Mouse (Mus musculus) limb, embryonic 14.5 days (tissue): Measurements from ENCODE around the gene Papln. TPM values are rescaled to one million over a fixed set of nuclear protein-coding genes. Genes with fewer than 3 reads are reported as not detected.

Source experiments
- ATAC-seq: fragments of 200-750 bp; cut with Nextera tagmentation; 2 replicates; pipeline ENCODE4 v1.8.0; 2017; ENCODE audit warnings: low read depth, moderate number of reproducible peaks, moderate TSS enrichment; ENCODE audit not compliant: low FRiP score
- DNase-seq: peaks from one replicate; pipeline ENCODE4 v3.0.0-alpha.2; 2015; ENCODE audit warnings: low spot score
- H3K27ac ChIP-seq: fragments of 300-500 bp; sonication (generic); replicated peaks from 2 replicates; pipeline ENCODE4 v1.5.1; 2014; ENCODE audit warnings: low read depth, mild to moderate bottlenecking, low read length, moderate library complexity, mixed read lengths
- H3K27me3 ChIP-seq: fragments of 300-500 bp; sonication (generic); 2 replicates; pipeline ENCODE4 v1.6.1; 2014; ENCODE audit warnings: low read length, mixed read lengths; ENCODE audit not compliant: control insufficient read depth, insufficient read depth
- H3K36me3 ChIP-seq: fragments of 300-500 bp; sonication (generic); 2 replicates; pipeline ENCODE4 v1.6.1; 2014; ENCODE audit warnings: mild to moderate bottlenecking, low read length, moderate library complexity, mixed read lengths; ENCODE audit not compliant: control insufficient read depth, insufficient read depth
- H3K4me1 ChIP-seq: fragments of 300-500 bp; sonication (generic); 2 replicates; pipeline ENCODE4 v1.6.1; 2014; ENCODE audit warnings: antibody characterized with exemption, low read length, mixed read lengths; ENCODE audit not compliant: control insufficient read depth, insufficient read depth
- H3K4me2 ChIP-seq: fragments of 300-500 bp; sonication (generic); replicated peaks from 2 replicates; pipeline ENCODE4 v1.6.1; 2014; ENCODE audit warnings: low read depth, mild to moderate bottlenecking, low read length, moderate library complexity; ENCODE audit not compliant: severe bottlenecking
- H3K4me3 ChIP-seq: fragments of 300-500 bp; sonication (generic); replicated peaks from 2 replicates; pipeline ENCODE4 v1.5.1; 2014; ENCODE audit warnings: low read length
- H3K9ac ChIP-seq: fragments of 300-500 bp; sonication (generic); 2 replicates; pipeline ENCODE4 v1.6.1; 2014; ENCODE audit warnings: mild to moderate bottlenecking, low read depth, low read length, moderate library complexity; ENCODE audit not compliant: severe bottlenecking
- H3K9me3 ChIP-seq: fragments of 300-500 bp; sonication (generic); 2 replicates; pipeline ENCODE4 v1.6.1; 2016; ENCODE audit warnings: low read length; ENCODE audit not compliant: control insufficient read depth
- POLR2A ChIP-seq: fragments of 200-500 bp; IDR thresholded peaks from 2 replicates; pipeline ENCODE4 v1.8.0; 2012; ENCODE audit warnings: inconsistent platforms, mild to moderate bottlenecking, moderate library complexity, borderline replicate concordance; ENCODE audit not compliant: insufficient read depth, insufficient read length; ENCODE audit errors: extremely low read depth
- WGBS: fragments of 180-500 bp; shearing (Covaris S2); extraction: QIAGEN DNeasy Blood & Tissue Kit; methylation state at CpG from one replicate; pipeline ENCODE4 v1.1.7; 2014; 5-methylcytosine and 5-hydroxymethylcytosine counted together
- polyA plus RNA-seq, 2 experiments: library from polyadenylated mRNA; depleted of rRNA in 1 of 2; stranded (reverse) in 1 of 2; unstranded in 1 of 2; fragments of >200 nt; fragmentation: Nextera tagmentation in 1 of 2; extraction: Ambion mirVana in 1 of 2; gene quantifications; 2 replicates each; pipeline versions ENCODE4 v1.2.1 to v1.2.3; 2012 to 2014

The Papln gene
- polyA plus RNA-seq, 2 experiments = 2.0 to 5.2 TPM

DNA sequence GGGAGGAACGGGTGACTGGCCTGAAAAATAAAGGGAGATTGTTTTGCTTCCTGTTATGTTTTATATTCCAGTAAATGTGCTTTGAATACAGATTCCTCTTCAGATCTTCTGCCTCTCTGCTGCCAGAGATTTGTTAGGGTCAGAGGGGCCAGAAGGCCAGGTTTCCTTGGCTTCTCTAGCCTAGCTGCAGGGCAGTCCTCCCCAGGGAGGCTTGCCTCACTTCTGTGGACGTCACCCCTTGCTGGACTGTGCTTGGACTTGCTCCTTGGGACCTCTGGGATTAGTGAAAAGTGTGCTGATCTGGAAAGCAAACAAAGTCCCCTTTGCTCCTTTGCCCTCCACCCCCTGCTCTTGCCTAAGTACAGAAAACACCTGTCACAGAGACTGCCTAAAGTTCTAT is 31.6 kb downstream of the Papln start:
- H3K27ac ChIP-seq = no peak overlapping the region
- TF ChIP-seq POLR2A = no peak
- ATAC-seq = no peak
- peaks cover 48% of the 10 kb centered on the region for H3K36me3 ChIP-seq
- H3K4me1 ChIP-seq = no peaks in the 10 kb centered on the region
- no peak overlapping the region for H3K9ac ChIP-seq
- WGBS = 66% methylated on average over 2 of the region's 2 CpGs
- H3K27me3 ChIP-seq = no peaks in the 10 kb centered on the region
- H3K4me3 ChIP-seq = no peak overlapping the region
- H3K9me3 ChIP-seq = no peaks in the 10 kb centered on the region
- no peak for DNase-seq
- no peak overlapping the region for H3K4me2 ChIP-seq

DNA sequence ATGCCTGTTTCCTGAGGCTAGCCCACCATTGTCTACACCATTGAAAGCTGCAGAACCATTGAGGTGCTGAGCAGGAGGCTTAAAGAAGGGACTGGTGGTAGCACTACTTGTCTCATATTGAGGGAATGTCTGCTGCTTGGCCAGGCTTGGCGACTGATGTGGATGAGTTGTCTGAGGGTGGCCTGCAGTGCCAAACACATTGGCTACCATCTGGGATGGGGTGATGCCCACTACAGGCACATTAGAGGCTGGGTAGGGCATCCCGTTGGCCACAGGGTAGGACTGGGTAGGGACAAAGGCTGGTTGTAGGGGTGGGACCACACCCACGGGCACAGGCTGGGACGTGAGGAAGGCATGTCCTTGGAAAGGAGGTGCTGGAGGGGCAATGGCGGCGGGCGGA is 32.2 kb downstream of the Papln start:
- no peak for ATAC-seq
- H3K9me3 ChIP-seq = no peaks in the 10 kb centered on the region
- H3K27ac ChIP-seq = no peak overlapping the region
- TF ChIP-seq POLR2A = no peak
- no peak overlapping the region for H3K9ac ChIP-seq
- DNase-seq = no peak
- no peak overlapping the region for H3K4me3 ChIP-seq
- H3K27me3 ChIP-seq = no peaks in the 10 kb centered on the region
- H3K4me2 ChIP-seq = no peak overlapping the region
- peaks cover 51% of the 10 kb centered on the region for H3K36me3 ChIP-seq
- H3K4me1 ChIP-seq = no peaks in the 10 kb centered on the region
- 95% methylated on average over 7 of the region's 7 CpGs for WGBS

DNA sequence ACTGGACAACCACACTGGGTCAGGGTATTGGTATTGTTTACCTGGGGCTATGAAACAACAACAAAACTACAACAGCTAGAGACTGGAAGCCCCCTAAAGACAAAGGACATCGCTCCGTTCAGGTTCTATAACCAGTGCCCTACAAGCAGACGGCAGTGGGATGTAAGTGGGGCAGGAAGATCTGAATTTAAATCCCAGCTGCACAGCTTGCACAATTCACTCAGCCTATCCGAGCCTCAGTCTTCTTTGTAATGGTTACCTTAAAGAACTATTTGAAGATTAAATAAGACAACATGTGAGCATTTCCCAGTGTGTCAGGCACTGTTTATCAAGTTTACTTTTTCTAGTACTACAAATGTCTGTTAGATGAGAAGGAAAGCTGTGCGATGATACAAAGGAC is 34.9 kb downstream of the Papln start:
- ATAC-seq (no peak), DNase-seq (no peak)
- Histone ChIP-seq H3K4me3 (no peak overlapping the region), H3K9me3 (no peaks in the 10 kb centered on the region), H3K27ac (no peak overlapping the region), H3K9ac (no peak overlapping the region), H3K27me3 (no peaks in the 10 kb centered on the region), H3K36me3 (peaks cover 63% of the 10 kb centered on the region), H3K4me1 (no peaks in the 10 kb centered on the region), H3K4me2 (no peak overlapping the region)
- TF ChIP-seq POLR2A = no peak
- 95% methylated on average over 5 of the region's 5 CpGs for WGBS

DNA sequence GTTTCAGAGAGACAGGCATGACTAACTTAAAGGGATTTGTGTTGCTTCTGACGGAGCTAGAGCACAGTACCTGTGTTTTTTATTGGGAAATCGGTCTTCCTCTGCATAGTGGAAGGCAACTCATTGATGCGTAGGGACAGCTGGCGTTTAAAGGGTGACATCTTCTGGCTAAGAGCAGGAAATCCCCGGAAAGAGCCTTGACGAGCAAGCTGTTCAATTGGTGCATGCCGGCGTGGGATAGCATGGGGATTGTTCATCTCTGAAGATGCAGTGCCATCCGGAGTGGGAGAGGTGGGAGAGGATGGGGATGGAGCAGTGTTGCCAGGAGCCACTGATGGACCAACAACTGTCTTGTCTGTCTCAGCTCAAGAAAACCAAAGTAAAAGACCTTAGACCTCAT is 37.5 kb downstream of the Papln start:
- Histone ChIP-seq H3K4me1 (no peaks in the 10 kb centered on the region), H3K27ac (no peak overlapping the region), H3K9me3 (no peaks in the 10 kb centered on the region), H3K4me3 (no peak overlapping the region), H3K36me3 (peaks cover 72% of the 10 kb centered on the region), H3K4me2 (no peak overlapping the region), H3K27me3 (no peaks in the 10 kb centered on the region), H3K9ac (no peak overlapping the region)
- DNase-seq = no peak
- TF ChIP-seq POLR2A = no peak
- no peak for ATAC-seq
- 63% methylated on average over 9 of the region's 9 CpGs for WGBS

DNA sequence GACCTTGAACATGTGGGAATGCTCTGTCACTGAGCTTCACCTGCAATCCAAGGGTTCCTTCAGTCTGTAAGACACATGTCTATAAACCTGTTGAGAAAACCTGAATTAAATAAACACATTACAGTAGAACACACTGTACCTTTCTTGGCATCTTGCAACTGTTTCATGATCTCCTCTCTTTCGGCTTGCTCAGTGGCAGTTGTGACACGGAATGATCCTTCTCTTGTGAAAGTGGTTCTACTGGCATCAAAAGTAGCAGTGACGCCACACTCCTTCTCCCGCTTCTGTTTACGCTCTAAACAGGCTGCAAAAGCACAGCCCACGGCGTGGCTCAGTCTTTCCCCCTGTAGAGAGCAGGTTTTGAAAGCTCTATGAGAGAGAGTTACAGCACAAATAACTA is 40.2 kb downstream of the Papln start:
- no peak overlapping the region for H3K4me3 ChIP-seq
- DNase-seq = no peak
- H3K36me3 ChIP-seq = peaks cover 80% of the 10 kb centered on the region
- no peaks in the 10 kb centered on the region for H3K9me3 ChIP-seq
- no peak overlapping the region for H3K9ac ChIP-seq
- TF ChIP-seq POLR2A = no peak
- no peaks in the 10 kb centered on the region for H3K27me3 ChIP-seq
- WGBS = 90% methylated on average over 7 of the region's 7 CpGs
- no peaks in the 10 kb centered on the region for H3K4me1 ChIP-seq
- H3K4me2 ChIP-seq = no peak overlapping the region
- no peak for ATAC-seq
- H3K27ac ChIP-seq = no peak overlapping the region

DNA sequence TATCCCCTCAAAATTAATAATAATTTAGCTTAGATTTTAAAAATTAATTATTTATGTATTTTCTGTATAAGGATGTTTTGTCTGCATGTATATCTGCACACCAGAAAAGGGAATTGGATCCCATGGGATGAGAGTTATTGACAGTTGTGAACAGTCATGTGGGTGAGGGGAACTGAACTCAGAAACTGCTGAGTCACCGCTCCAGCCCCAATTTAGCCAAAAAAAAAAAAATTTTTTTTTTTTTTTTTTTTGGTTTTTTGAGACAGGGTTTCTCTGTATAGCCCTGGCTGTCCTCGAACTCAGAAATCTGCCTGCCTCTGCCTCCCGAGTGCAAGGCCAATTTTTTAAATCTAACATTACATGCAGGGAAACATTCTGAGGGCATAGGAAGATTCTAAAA is 48.5 kb downstream of the Papln start:
- H3K27ac ChIP-seq = no peak overlapping the region
- no peaks in the 10 kb centered on the region for H3K4me1 ChIP-seq
- no peak overlapping the region for H3K9ac ChIP-seq
- no peak for ATAC-seq
- WGBS = 99% methylated on average over 3 of the region's 3 CpGs
- H3K36me3 ChIP-seq = peaks cover 17% of the 10 kb centered on the region
- DNase-seq = no peak
- no peak overlapping the region for H3K4me2 ChIP-seq
- H3K27me3 ChIP-seq = no peaks in the 10 kb centered on the region
- TF ChIP-seq POLR2A = no peak
- H3K4me3 ChIP-seq = no peak overlapping the region
- H3K9me3 ChIP-seq = no peaks in the 10 kb centered on the region
